Mouse (Mus musculus) spleen, embryonic (tissue): ENCODE measurements around the gene Anxa8.

Experiments
- CTCF ChIA-PET: fragments of 350-600 bp; sonication (Branson Sonifier 250); formaldehyde crosslinking; loops from one replicate; lab custom pipeline; 2022; lab: Charles Lee

The Anxa8 gene

DNA sequence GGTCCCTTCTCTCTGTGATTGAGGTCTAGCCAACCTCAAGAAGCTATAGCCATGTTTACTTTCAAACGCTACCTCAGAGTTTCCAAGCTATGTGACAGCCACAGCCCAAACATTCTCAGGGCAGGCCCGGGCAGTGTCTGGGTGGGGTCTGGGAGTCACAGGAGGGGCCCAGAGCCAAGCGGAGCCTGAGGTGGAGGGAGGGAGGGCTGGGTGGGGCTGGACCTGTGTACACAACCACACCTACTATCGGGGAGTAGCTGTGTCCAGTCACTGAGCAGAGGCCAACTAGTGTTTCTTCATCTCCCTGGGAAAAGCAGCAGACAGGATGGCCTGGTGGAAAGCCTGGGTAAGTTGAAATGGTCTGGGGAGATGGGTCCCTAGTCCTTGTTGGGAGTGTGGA, at the start of gene Anxa8:
Anxa8 (plus strand) TSS at position 251 of the 400 bp plus-strand sequence.
- CTCF ChIA-PET = no interaction called here

DNA sequence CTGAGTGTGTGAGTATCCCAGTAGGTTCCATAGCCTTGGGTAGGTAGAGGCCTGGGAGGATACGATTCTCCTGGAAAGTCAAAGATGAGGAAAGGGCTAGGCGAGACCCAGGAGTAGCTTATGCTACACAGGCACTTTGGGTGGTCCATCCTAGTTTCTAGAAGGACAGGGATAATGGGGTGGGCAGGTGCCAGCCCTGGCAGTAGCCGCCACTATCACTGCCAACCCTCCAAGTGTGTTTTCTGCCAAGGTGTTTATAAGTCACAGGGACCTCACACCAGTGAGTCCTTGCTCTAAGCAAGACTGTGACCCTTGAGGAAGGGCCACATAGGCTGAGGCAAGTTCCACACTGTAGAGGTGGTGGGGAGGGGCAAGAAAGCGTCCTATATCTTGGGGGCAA, 44.5 kb upstream of the Anxa8 start:
- CTCF ChIA-PET = no interaction called here

DNA sequence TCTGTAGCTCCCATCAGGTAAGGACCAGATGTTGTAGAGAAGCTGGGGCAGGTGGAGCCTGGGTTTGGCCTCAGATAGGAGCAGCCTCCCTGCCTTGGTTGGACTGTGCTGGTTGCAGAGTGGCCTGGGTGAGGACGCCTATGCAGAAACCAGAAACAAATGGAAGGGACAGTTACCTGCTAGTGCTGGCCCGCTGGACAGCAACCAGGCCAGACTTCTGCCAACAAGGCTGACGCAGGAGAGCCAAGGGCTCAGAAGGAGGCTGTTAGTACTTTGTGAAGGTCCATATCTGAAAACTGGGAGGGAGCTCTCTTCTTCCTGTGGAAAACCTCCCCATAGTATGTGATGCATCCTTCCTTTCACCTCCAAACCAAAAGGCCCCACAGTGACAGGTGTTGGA, 42.4 kb upstream of the Anxa8 start:
- CTCF ChIA-PET = no interaction called here

DNA sequence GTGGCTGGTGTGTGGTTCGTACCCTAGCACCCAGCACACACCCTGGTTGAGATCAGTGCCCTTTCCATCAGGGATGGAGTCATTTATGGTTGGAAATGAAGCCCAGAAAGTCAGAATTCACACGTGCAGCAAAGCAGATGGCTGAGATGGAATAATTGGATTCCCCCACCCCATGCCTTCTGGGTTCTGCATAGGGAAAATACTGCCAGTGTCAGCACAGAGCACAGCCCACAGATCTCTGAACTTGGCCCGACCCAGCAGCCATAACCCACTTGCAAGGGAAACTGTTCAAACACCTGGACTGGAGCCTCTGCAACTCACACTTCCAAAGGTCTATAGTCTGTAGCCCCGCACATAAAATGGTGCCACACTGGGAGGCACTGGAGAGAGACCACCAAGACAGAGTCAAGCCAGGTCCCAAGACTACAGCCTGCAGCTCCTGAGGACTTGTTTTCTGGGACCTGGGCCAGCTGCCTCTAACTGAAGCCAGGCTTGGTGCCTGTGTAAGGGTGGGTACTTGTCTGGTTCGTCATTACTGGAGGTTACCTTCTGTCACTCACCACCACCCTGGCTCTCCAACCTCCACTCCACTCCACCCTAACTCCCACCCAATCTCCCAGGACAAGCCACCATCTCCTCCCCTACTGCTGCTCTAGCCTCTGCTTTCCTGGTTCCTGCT, 35.5 kb upstream of the Anxa8 start:
- CTCF ChIA-PET = no interaction called here

DNA sequence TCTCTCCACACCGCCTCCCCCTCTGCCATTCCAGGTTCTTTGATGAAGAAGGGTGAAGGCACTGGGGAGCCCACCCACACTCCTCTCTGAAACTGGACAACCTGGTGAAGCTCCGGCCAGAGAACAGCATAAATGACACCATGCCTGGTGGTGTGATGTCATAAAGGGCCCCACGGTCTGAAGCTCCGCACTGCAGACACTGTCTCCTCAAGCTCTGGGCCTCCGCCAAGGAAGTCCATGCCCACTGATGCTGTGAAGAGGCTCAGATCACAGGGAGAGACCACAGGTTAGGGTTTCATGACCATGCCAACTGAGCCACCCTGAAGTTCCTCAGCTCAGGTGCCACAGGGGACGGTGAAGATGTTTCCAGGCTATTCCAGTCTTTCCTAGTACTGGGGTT, 33.3 kb upstream of the Anxa8 start, which contains the start of gene Antxrl:
Antxrl (plus strand) TSS at position 192 of the 400 bp plus-strand sequence.
- CTCF ChIA-PET = no interaction called here

DNA sequence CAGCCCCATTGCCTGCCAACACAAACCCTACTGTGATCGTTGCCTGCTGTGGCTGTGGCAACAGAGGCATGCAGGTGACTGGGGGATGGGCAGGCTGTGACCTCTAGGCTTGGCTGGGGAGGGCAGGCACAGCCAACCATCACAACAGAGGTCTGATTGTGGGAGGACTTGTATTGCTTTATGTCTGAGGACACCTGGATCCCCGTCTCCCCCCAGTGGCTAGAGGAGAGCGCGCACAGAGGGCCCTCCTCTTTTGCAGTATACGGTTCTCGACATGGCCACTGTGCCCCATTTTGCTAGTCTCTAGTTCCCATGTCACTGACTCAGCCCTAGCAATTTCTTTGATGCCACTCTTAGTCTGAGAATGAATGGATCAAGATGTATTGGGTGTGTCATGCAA, 14.1 kb upstream of the Anxa8 start:
- CTCF ChIA-PET = no interaction called here

DNA sequence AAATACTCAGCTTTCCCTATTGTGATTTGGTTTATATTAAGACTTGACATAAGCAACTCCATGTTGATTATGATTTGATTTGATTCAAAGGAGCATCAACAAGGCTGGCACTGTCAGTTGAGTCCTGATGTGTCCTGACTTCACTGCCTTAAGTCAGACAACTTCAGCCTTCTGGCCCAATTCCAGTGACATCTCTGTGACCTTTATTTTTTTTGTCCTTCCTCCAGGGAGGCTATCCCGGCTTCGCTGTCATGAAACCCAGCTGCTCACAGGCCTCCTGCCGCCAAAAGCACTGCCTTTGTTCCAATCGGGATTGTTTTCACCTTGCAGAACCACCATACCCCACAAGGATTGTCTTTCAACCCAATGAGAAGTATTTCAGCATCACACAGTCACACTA, 10.4 kb upstream of the Anxa8 start:
- CTCF ChIA-PET = no interaction called here

DNA sequence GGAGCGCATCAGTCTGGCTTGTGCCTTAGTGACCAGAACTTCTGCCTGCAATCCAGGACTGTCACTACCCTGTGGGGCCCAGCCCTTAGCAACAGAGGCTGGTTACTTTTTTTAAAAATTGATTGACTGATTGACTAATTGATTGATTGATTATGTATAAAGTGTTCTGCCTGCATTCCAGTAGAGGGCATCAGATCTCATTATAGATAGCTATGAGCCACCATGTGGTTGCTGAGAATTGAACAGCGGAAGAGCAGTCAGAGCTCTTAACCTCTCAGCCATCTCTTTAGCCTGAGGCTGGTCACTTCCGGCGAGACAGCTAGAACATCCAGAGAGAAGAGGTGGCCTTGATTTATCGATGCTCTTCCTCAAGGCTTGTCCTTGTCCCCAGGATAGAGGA, 8.6 kb upstream of the Anxa8 start:
- CTCF ChIA-PET = no interaction called here

DNA sequence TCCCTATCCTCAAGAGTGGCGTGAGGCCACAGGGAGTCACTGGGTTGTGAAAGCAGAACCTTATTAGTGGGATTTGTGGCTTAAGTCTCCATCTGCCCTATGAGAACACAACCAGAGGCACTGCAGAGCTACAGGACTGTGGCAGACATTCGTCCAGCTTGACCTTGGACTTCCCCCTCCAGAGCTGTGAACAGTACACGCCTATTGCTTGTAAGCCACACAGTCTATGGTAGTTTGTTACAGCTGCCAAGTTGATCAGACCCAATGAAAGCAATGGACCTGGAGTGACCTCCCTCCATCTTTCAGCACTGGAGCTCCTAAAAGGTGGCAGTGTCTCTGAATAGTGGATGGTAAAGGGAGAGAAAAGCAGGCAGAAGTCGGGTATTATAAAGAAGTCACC, 7.5 kb upstream of the Anxa8 start:
- CTCF ChIA-PET = no interaction called here

DNA sequence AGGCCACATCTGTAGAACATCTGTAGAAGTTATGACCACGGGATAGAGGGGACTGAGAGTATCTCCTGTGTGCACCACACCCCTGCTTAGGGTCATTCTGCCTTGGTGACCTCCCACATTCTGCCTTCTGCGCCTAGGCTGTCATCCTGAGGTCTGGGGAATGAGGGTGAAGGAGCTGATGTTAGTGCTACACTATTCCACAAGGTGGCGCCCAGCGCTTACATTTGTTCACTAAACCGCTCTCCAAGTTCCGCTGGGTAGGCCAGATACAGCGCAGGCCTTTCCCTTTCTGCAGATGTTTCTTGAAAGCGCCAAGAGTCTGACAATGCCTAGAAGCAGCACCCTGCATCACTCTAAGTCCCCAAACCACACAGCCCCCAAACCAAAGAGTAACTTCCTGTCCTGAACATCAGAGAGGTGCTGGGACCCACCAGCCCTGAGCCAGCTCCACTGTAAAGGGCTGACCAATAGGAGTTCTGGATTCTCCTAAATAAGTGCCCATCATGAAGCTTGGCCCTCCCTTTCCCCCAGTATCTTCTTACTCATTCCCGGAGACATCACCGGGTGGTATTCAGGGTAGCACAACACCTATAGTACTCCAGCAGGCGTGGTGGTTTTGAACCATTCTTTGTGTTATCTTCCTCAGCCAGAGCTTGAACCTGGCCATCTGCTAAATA, 5.3 kb upstream of the Anxa8 start:
- CTCF ChIA-PET = no interaction called here

DNA sequence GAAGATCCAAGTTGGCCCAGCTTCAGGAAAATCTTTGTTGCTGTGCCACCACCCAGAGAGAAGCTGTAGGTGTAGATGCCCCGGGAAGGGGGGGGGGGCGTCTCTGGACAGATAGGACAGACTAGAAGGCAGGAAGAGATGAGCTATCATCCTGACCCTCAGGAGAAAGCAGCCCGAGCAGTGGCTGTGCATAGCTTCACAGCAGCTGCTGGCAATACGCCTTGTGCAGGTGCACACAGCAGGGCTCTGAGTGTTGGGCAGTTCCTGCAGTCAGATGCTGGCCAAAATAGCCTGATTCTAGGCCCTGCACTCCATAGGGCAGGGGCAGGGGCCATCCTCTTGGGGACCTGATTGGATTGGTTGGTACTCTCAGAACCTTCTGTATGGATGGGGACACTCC, 1.0 kb downstream of the Anxa8 start:
- CTCF ChIA-PET = no interaction called here

DNA sequence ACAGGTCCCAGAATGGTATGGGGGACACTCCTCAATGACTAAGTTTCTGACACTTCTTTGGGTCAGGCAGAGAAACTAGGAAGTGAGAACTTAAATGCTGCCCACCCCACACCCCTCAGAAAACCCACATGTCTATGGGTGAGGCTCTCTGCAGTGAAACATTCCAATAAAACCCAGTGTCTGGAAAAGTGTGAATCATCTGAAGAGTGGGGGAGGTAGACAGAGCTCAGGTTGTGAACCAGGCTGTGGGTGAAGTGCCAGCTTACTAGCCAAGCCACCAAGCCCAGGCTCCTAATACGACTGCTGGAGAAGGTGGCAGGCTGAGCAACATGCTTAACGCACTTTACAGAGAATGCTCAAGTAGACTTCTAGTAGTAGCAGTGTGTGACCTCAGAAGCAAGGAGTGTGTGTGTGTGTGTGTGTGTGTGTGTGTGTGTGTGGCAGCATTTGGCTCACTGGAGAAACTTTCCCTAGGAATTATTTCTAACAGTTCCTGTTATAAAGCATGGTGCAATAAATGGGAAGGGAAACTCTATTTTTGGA, 2.1 kb downstream of the Anxa8 start:
- CTCF ChIA-PET = no interaction called here

DNA sequence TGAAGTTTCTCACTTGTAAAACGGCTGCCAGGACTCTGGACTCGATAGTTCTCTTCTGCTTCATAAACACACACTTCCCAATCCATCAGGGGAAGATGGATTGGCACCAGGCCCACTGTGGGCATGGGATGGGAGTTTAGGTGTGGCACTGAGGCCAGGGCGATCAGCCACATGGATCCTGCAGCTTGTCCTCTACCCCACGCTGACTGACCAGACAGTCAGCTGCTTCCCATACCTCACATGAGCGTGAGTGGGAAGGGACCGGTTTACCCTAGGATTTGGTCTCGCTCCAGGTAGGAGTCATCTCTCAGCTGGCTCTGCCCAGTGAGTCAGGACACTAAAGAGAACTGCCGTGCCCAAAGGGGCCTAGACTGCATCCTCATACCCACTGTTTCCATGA, 4.0 kb downstream of the Anxa8 start:
- CTCF ChIA-PET = no interaction called here

DNA sequence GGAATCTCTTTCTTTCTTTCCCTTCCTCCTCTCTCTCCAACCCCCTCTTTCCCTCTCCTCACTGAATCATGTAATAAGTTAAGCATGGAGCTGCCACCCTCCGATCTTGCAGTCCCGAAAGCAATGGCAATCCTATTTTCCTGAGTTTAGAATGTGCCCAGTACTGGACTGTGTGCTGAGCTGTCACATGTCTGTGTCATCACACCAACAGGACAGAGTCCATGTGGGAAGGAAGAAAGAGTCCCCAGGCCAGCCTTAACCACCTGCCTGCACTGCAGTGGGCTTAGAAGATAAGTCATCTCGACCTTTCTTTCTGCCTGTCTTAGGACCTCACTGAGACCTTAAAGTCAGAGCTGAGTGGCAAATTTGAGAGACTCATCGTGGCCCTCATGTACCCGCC, 5.7 kb downstream of the Anxa8 start:
- CTCF ChIA-PET = no interaction called here

DNA sequence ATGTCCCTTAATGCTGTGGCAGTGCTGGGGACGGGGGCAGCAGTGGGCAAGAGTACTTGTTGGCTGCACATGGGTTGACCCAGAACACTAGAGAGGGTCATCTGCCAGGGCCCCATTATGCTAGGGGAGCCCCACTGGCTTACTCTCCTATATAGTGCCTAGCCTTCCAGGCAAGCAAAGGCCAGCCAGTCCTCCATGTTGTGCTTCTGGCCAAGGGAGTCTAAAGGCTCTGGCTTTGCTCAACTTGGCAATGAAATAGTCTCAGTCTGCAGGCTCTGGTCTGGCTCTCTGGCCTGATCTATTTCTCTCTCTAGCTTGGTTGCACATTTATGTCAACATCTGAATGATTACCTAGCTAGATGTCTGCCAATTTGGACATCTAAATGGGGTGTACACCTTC, 7.1 kb downstream of the Anxa8 start:
- CTCF ChIA-PET = no interaction called here

DNA sequence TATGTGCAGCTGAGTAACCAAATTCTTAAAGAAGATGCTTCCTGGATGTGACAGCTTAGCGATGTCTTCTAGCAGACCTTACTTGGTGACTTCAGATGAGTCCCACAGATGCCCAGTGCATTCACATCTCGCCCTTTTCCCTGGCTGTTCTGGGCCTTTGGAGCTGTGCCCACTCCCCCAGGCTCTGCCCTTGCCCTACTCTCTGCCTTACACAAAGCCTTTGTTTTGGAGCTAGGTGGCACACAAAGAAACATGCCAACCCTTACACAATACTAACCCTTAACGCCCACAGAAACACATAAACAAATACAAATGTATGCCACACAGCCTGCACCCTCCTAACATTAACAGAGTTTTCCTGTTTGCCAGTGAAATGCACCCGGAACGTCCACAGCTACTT, 10.4 kb downstream of the Anxa8 start:
- CTCF ChIA-PET = no interaction called here

DNA sequence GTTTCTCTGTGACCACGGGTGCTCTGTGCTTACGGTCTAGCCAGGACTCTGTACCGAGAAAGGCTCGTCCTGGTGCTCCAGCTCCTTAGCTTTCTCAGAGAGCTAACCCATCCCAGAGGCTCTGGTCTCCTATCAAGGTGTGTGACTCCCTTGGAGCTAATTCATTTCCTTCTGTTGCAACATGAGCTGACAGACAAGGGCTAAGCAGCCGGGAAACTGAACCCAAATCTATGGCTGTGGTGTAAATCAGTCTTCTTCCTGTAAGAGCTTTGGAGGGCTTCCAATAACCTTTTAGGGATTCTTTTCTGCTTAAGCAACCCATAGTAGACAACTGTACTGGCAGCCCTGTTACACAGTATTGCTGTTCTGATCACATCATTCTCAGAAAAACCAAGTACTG, 16.8 kb downstream of the Anxa8 start, which contains the start of gene A630023A22Rik:
A630023A22Rik (minus strand) TSS at position 154 of the 400 bp plus-strand sequence.
- CTCF ChIA-PET = no interaction called here

DNA sequence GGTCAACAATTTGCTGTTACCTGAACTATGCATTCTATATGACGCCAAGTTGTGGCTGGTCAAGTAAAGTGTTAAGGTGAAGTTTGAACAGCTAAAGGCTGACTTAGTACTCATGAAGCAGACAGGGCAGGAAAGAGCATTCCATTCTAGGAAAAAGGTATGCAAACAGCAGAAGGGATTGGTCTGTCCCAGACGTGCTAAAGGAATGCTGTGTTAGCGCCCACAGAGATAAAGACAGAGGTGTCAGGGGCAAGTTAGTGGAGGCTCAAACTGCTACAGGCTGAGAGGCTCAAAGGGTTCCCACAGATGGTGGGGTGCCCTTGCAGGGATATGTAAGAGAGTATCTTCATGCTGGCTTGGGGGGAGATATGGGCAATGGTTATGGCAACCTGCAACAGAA, 18.1 kb downstream of the Anxa8 start:
- CTCF ChIA-PET = no interaction called here

DNA sequence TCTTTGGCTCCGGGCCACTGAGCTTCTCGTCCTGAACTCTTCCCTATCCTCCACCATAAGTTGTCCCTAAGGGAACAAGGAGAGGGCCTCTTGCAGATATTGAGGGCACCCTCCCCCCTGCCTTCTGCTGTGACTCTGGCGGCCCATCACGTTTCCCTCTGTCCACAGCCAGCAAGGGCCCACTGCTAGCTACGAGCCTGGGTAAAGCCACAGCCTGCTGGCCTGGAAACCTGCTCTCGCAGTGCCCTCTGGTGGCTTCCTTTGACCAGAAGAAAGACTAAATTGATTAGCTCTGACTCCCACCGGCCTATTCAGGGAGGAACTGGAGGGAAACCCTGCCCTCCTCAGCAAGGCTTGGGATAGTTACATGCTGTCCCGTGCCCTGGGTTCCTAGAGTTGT, 19.1 kb downstream of the Anxa8 start:
- CTCF ChIA-PET = no interaction called here

DNA sequence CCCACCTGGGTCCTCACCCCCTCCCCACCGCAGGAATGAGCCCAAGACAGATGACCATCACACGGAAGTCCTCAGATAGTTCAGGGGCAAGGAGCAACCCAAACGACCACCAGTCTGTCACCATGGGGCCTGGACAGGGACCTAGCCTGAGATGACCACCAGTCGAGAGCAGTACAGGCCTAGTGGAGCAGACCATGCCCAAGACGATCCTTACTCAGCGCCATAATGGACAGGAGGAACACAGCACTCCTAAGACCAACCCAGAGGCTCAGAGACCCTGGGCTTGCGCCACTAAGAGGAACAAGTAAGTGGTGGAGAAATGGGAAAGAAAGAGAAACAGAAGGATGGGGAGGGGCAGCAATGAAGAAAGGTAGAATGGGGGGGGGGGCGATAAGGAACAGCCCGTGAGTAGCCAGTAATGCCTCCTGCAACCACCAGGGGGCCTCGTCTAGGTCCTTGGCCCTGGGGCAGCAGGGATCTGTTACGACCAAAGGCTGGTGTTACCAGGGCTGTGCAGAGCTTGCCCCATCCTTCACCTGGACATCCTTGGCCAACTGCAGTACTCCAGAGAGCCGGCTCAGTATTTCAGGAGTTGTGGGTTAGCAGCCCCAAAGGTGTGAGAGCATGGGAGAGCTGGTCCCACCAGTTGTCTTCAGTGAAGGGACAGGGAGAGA, 20.7 kb downstream of the Anxa8 start:
- CTCF ChIA-PET = no interaction called here

DNA sequence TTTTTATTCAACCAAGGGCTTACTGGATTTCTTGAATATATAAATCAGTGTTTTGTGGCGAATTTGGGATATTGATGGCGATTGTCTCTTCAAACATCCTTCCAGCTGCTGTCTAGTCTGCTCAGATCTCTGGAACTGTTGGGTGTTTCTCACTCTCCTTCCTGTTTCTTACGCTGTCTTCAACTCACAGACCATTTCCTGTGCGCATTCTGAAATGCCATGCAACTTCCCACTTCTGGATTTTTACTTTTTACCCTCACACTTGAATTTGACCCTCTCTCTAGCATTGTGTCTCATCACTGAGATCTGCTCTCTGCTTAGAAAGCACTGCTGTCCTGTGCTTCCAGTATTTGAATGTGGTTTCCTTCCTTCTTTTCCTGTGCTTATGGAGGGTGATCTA, 21.8 kb downstream of the Anxa8 start:
- CTCF ChIA-PET = no interaction called here

DNA sequence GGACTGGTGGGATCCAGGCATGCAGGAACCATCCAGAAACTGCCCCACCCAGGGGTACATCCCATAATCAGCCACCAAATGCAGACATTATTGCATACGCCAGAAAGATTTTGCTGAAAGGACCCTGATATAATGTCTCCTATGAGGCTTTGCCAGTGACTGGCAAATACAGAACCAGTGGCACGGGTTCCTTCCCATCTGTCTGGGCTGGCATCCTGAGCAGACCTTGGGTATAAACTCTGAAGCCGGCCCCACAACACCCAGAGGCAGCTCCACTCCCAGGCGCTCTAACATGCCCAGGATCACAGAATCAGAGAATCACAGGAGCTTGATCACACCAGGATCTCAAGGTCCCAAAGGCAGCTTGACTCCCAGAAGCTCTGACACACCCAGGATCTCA, 28.5 kb downstream of the Anxa8 start:
- CTCF ChIA-PET = no interaction called here
